Mouse (Mus musculus) liver (tissue): Measurements from ENCODE around the gene St6gal1.

Experiments
- DNase-seq: peaks from one replicate; pipeline ENCODE4 v3.0.0-alpha.2; 2020; ENCODE audit warnings: mixed read lengths

Gene St6gal1

DNA sequence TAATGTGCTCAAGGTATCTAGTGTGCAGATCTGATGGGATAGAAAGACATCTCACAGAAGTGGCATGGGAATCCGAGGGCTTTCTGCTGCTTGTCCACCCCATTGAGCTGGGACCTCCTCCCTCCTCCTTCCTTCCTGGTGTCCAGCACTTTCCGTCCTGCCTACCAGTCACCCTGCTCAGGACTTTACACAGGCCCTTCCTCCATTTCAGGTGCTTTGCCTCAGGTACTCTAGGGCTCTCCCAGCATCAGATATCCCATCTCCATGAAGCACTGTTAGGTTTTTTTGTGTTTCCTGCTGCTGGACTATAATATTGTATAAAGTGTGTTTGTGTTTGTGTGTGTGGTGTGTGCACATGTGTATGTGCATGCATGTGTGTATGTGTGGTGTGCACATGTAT is 51.1 kb downstream of the St6gal1 start:
- DNase-seq, result no peak

GRCm38 (mm10) chr16:23279879-23280741 is 55.6 kb downstream of the St6gal1 start:
- peak; percentile 39 for DNase-seq

DNA sequence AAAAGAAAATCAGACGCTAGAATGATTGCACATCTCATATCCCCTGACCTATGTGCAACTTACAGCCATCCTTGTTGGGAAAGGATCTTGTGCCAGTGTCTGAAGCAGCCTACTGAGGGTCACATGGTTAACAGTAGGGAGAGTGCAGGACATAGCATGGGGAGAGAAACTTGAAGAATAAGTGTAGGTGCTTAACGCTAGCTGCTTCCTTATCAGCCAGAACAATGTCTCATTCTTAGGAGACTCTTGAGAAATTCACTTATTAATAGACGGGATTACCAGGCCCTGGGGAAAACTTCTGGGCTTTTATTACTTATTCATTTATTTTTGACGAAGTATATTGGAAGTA is 56.2 kb downstream of the St6gal1 start:
- no peak for DNase-seq

DNA sequence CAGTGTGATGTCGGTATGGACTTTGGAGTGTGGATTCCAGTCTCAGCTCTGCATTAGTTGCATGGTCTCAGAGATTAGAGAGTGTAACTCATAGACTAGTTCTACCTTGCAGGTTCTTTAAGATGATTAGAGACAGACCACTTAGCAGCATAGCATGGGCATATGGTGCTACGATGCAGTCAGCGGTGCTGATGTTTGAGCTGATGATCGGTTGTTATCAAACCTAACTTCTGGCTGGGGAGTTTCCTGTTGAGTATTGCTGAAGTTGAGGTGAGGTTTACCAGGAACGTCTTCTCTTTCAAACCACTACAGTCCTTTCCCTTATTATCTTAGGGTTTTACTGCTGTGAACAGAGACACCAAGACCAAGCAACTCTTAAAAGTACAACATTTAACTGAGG is 57.7 kb downstream of the St6gal1 start:
- no peak for DNase-seq

DNA sequence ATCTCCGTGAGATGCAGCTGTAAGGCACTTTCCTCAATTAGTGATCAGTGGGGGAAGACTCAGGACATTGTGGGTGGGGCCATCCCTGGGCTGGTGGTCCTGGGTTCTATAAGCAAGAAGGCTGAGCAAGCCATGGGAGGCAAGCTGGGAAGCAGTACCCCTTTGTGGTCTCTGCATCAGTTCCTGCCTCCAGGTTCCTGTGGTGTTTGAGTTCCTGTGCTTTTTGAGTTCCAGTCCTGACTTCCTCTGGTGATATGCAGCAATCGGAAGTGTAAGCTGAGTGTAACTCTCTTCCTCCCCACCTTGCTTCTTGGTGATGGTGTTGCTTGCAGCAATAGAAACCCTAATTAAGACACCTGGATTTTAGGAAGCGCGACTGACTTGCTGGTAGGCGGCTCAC is 58.4 kb downstream of the St6gal1 start:
- no peak for DNase-seq

DNA sequence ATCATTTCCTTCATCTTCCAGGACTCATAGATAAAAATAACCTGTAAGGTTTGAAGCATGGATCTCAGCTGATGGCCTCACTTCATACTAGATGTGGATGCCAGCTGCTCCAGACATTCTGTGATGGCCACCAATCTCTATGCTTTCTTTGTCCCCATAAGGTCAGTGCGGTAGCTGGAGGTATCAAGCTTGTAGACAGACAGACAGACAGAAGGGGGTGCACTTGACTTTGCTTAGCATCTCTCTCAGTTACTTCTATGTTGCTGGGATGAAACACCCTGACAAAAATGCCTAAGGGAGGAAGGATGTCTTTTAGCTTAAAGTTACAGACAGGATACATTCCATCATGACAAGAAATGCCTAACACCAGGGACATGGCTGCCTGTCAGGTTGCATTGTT is 59.1 kb downstream of the St6gal1 start:
- no peak for DNase-seq

DNA sequence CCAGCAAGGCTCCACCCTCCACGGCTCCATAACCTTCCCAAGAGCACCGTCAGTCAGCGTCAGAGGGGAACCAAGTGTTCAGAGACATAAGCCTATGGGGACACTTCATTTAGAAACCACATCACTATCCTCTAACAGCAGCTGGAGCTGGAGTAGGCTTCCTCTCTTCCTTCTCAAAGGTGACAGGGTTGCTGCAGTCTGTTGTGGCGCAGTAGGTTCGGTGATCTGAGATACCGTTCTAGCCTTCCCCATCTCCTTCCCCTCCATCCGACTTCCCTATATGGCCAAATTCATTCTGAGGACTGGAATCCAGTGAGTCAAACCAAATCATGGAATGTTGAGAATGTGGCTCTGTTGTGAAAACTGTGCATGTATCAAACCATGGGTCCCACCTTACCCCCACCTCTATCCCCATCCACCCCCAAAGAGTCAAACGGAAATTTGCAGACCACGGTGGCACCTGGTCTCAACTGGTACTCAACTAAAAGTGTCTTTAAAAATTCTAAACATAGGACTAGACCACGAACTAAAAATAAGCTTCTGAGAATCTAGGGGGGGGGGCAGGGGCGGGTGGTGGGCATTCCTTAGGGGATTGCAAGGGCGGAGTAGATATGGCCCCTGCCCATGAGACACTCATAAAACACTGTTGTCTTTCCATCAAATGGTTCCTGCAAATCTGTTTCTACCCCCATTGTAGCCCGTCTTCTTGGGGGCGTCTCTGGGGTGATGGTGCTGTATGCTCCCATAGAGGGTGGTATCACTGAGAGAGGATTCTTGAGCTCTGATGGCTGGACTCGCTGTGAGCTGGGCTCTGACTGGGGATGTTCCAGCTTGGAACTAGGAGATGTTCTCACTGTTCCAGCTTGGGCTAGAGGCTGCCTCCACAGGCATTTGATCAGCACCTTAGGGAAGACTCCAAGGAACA is 60.2 kb downstream of the St6gal1 start:
- no peak for DNase-seq

GRCm38 (mm10) chr16:23286380-23287097 is 62.0 kb downstream of the St6gal1 start:
- no peak for DNase-seq

GRCm38 (mm10) chr16:23287312-23288040 is 62.9 kb downstream of the St6gal1 start:
- DNase-seq, result no peak

DNA sequence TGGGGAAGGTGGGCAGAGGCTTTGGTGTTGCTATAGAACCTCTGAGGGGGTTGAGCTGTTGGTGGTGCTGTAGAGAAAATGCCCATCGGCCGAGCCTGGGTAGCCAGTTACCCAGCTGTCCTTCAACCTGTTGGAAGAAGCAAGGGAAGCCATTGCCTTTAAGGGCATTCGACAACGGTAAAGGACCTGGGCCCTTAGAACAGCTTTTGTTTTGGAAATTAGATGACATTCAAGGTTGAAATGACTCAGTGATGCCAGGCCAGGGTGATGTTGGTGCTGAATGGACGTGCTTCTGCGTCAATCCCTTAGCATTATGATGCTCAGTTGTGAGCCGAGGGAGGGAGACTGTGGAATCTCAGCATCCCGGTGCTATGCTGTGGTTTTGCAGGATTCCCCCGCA is 63.6 kb downstream of the St6gal1 start:
- no peak for DNase-seq

DNA sequence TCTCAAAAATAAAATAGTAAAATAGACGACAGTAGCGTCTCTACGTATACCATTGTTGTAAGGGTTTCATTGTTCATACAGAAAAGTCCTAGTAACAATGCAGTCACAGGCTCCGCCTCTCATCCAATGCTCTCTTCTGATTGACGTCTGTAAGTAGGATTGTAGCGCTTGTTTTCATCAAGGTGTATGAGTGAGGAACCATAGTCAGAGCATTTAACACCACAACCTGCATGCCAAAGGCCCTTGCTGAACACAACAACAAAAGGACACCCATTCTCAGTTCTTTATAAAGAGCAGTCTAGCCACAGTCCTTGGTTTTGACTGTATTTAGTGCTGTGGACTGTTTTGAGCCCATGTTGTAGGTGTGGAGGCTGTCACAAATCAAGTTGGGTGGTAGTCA is 64.9 kb downstream of the St6gal1 start:
- no peak for DNase-seq

DNA sequence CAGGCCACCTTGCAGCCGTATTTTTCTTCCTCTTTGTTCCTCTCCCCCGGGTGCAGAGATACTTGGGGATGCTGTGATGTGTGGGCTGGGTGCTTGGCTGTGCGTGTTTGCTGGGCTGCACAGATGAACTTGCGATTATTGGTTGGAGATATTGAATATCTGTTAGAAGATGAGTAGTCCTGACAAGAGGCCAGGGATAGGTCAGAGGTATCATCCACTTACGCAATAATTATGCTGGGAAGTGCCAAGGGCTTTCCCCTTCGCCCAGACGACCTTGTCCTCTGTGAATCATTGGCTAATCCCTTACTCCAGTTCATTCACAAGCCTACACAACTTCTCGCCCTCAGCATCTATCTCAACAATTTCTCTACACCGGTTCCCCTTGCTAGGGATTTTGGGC is 65.6 kb downstream of the St6gal1 start:
- no peak for DNase-seq

DNA sequence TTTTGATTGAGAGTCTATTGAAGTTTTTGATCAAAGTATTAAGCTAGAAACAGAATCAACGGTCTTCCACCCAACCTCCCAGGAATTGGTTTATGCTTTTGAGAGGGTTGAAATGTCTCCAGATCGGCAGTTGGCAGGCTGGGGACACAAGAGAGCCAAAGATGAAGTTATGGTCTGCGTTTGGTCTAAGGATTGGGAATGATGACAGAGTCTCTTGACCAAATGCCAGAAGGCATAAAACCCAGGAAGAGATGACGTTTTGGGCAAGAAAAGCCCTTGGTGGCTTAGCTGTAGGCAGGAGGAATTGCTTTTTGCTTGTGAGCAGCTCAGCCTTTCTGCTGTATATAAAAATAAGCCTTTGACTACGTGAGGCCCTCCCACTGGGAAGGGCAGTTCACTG is 67.0 kb downstream of the St6gal1 start:
- no peak for DNase-seq

- DNase-seq, result peak; percentile 18
Measured at GRCm38 (mm10) chr16:23294236-23294635, 69.7 kb downstream of the St6gal1 start.

DNA sequence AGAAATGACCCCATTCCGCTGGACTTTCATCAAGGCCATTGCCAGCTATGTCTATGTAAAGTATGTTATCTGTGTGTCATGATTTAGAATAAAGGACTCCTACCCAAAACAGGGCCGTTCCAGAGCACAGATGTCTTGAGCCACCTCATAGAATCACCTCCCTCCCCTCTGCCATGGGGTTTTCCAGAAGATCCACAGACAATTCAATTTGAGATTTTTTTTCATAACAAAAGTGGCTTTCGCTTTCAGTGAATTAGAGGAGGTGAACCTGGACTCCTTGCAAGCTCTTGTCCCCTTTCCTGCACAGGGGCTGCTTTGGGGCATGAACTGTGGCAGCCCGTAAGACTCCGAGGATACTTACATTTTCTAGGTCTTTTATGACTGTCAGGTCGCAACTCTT is 70.2 kb downstream of the St6gal1 start:
- DNase-seq, result no peak

DNA sequence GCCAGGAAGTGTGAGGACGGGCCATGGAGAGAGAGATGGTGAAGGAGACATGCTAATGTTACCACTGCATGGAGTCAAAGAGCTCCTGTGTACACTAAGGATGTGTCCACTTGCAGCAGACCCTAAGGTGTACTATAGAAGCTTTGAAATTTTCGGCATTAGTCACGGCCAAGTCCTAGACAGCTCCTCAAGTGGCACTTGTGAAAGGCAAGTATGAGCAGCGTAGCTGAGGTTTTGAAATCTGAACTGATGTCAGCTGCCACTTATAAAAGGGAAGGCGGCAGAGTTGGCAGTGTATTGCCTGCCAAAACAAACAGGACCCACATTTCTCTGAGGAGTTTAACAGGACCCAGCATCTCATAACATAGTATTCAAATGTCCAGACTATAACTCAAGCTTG is 71.2 kb downstream of the St6gal1 start:
- no peak for DNase-seq

- DNase-seq, result no peak
Measured at GRCm38 (mm10) chr16:23296721-23297120, 72.2 kb downstream of the St6gal1 start.

DNA sequence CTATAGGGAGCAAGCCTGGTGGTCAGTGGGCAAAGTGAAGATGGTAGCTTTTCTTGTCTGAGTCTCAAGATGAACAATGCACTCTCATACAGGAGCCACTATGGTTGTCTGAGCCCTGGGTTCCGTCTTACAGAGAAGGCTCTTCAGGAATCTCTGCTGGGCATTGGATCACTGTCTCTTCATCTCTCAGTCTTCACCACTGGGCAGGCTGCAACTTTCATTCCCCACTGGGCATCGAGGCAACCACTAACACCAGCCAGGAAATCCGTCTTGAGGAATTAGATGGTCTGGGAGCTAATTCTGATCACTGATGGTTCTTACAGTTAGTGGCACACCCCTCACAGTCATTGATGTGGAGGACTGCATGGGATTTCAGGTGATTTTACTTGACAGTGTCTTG is 73.9 kb downstream of the St6gal1 start:
- DNase-seq, result no peak

- no peak for DNase-seq
Measured at GRCm38 (mm10) chr16:23298911-23299310, 74.4 kb downstream of the St6gal1 start.

DNA sequence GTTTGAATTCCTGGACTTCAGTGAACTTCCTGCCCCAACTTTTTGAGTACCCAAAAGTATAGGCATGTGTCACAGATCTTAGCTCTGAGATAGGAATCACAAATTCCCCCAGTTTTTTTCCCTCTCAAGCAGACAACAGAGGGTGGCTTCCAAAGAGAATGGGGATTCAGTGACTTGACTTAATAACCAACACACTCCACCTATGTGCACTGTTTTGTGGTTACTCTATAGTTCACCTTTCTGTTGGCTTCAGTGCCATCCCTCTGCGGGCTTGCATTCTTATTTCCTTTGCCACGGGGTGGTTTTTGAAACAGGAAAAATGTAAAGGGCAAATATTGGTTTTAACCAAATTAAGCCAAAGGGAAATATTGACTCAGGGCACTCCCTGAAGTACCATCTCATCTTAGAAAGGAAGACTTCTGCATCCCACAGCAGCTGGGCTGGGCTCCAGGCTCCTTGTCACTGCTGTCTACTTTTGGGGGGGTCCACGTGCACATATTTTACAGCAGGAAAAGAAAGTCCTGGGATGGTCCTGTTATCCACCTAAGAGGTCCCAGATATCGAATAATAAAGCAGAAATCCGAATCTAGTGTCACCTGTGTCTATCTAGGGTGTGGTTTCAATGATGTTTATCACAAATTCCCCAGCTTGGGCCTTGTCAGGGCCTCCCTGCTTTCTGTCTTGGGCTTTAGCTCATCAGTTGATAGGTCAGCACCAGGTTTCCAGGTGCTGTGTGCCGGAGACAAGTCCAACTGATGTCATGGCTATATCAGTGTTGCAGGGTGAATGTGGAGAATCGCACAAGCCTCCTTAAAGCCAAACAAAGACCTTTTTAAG is 75.6 kb downstream of the St6gal1 start:
- no peak for DNase-seq

GRCm38 (mm10) chr16:23301762-23302161 is 77.2 kb downstream of the St6gal1 start:
- DNase-seq, result no peak
